Comparison of ENCODE assay signal across 9 mouse cellular contexts in genomic region chr16:92475093-92475860, GRCm38 (mm10). TPM values are rescaled to one million over a fixed set of nuclear protein-coding genes. Genes with fewer than 3 reads are reported as not detected.
DNase-seq lines count a peak whose midpoint lies in the region; ATAC-seq and TF ChIP-seq lines count a peak whose summit lies in the region.
"Had no signal": no experiment of that assay in that cellular context is flagged by ENCODE, and none has a peak within 500 bp of the region (broad histone marks: within the 10 kb centered on the region; RNA-seq: fewer than 3 reads in every experiment).

No protein-coding gene starts in this region.

- no peaks in the 10 kb centered on the region for H3K27me3 ChIP-seq in midbrain, embryonic 11.5 days (ENCODE audit: control insufficient read depth, insufficient read depth, low read length)
- peaks cover 7% of the 10 kb centered on the region; the same call in 1 of the 2 replicates for H3K27me3 ChIP-seq in midbrain, embryonic 15.5 days (replicated peaks)
- H3K27me3 ChIP-seq in embryonic facial prominence, embryonic 11.5 days (ENCODE audit: control insufficient read depth, insufficient read depth, low read length) = no peaks in the 10 kb centered on the region; the same call in none of the 2 replicates
- 0 out of 2 replicates have a peak, but pooled peaks cover 2% of the 10 kb centered on the region for H3K27me3 ChIP-seq in stomach, postnatal 0 days (ENCODE audit: control insufficient read depth, insufficient read depth, low read length)
- H3K27me3 ChIP-seq in hindbrain, embryonic 11.5 days (ENCODE audit: control insufficient read depth, insufficient read depth, low read length) = peaks cover 4% of the 10 kb centered on the region

- no peak overlapping the region for H3K27ac ChIP-seq in midbrain, embryonic 11.5 days (ENCODE audit: low read depth, low read length)
- no peak overlapping the region for H3K27ac ChIP-seq in midbrain, embryonic 15.5 days
- no peak overlapping the region for H3K27ac ChIP-seq in embryonic facial prominence, embryonic 11.5 days (replicated peaks; ENCODE audit: low read depth, low read length)
- H3K27ac ChIP-seq in stomach, postnatal 0 days (replicated peaks) = peak overlapping the region; percentile 53; the same call in 1 of the 2 replicates
- H3K27ac ChIP-seq in hindbrain, embryonic 11.5 days (ENCODE audit: low read depth, low read length) = no peak overlapping the region
- H3K27ac ChIP-seq: forebrain, embryonic 13.5 days had no signal

- 65% methylated on average over 24 of the region's 25 CpGs for WGBS in midbrain, embryonic 11.5 days
- 56% methylated on average over 25 of the region's 25 CpGs for WGBS in midbrain, embryonic 15.5 days
- 66% methylated on average over 24 of the region's 25 CpGs for WGBS in embryonic facial prominence, embryonic 11.5 days
- WGBS in stomach, postnatal 0 days = 50% methylated on average over 24 of the region's 25 CpGs
- WGBS in hindbrain, embryonic 11.5 days = 67% methylated on average over 24 of the region's 25 CpGs

- TF ChIP-seq CTCF in stomach, postnatal 0 days (IDR thresholded peaks at IDR 0.05; ENCODE audit: low read depth) = no peak

- no peak overlapping the region for H3K9ac ChIP-seq in midbrain, embryonic 11.5 days (ENCODE audit: low read length)
- H3K9ac ChIP-seq in midbrain, embryonic 15.5 days = no peak overlapping the region
- H3K9ac ChIP-seq in embryonic facial prominence, embryonic 11.5 days (replicated peaks; ENCODE audit: low read length) = no peak overlapping the region
- H3K9ac ChIP-seq in stomach, postnatal 0 days (ENCODE audit: low read length) = no peak overlapping the region
- no peak overlapping the region for H3K9ac ChIP-seq in hindbrain, embryonic 11.5 days (ENCODE audit: low read depth, low read length)
- H3K9ac ChIP-seq: forebrain, embryonic 13.5 days had no signal

- 0 out of 2 replicates have a peak, but pooled peaks have one; percentile 66 for ATAC-seq in midbrain, embryonic 11.5 days (ENCODE audit: low FRiP score)
- ATAC-seq in midbrain, embryonic 15.5 days (replicated peaks) = no peak
- ATAC-seq in embryonic facial prominence, embryonic 11.5 days (replicated peaks; ENCODE audit: insufficient number of reproducible peaks, low FRiP score, low TSS enrichment, low read depth) = 0 out of 2 replicates have a peak, but pooled peaks have one; percentile 30
- ATAC-seq in stomach, postnatal 0 days (ENCODE audit: low FRiP score, low TSS enrichment) = peak; percentile 87
- no peak for ATAC-seq in hindbrain, embryonic 11.5 days (ENCODE audit: low FRiP score)
- ATAC-seq: forebrain, embryonic 13.5 days had no signal

- no peaks in the 10 kb centered on the region for H3K36me3 ChIP-seq in midbrain, embryonic 11.5 days (ENCODE audit: control insufficient read depth, insufficient read depth, low read length)
- no peaks in the 10 kb centered on the region for H3K36me3 ChIP-seq in midbrain, embryonic 15.5 days (replicated peaks)
- no peaks in the 10 kb centered on the region for H3K36me3 ChIP-seq in embryonic facial prominence, embryonic 11.5 days (replicated peaks; ENCODE audit: control insufficient read depth, insufficient read depth, low read depth, low read length)
- no peaks in the 10 kb centered on the region for H3K36me3 ChIP-seq in stomach, postnatal 0 days (ENCODE audit: control insufficient read depth, insufficient read depth, low read length)
- no peaks in the 10 kb centered on the region for H3K36me3 ChIP-seq in hindbrain, embryonic 11.5 days (ENCODE audit: control insufficient read depth, insufficient read depth, low read length)

- no peak overlapping the region for H3K4me2 ChIP-seq in midbrain, embryonic 11.5 days
- H3K4me2 ChIP-seq in midbrain, embryonic 15.5 days = no peak overlapping the region
- H3K4me2 ChIP-seq in embryonic facial prominence, embryonic 11.5 days (ENCODE audit: low read depth, low read length) = no peak overlapping the region
- H3K4me2 ChIP-seq in stomach, postnatal 0 days (replicated peaks; ENCODE audit: low read depth) = peak overlapping the region; percentile 9; the same call in 1 of the 2 replicates
- no peak overlapping the region for H3K4me2 ChIP-seq in hindbrain, embryonic 11.5 days (replicated peaks; ENCODE audit: low read depth, low read length)
- H3K4me2 ChIP-seq: forebrain, embryonic 13.5 days had no signal

- no peak for DNase-seq in midbrain, embryonic 11.5 days (ENCODE audit: low spot score, missing footprints)
- DNase-seq in embryonic facial prominence, embryonic 11.5 days (ENCODE audit: low spot score) = no peak
- DNase-seq in liver = peak; percentile 86
- peak; percentile 89 for DNase-seq in stomach, postnatal 0 days (ENCODE audit: low spot score)
- no peak for DNase-seq in thymus, postnatal 36 days
- DNase-seq in hindbrain, embryonic 11.5 days (ENCODE audit: low spot score) = no peak
- no peak for DNase-seq in right cerebral cortex, adult 2 months (ENCODE audit: low spot score in 2 of 2)

- no peak overlapping the region for H3K4me3 ChIP-seq in midbrain, embryonic 11.5 days (ENCODE audit: low read depth, low read length)
- H3K4me3 ChIP-seq in midbrain, embryonic 15.5 days = no peak overlapping the region
- H3K4me3 ChIP-seq in embryonic facial prominence, embryonic 11.5 days (ENCODE audit: low read depth, low read length) = no peak overlapping the region
- H3K4me3 ChIP-seq in stomach, postnatal 0 days (ENCODE audit: low read depth, low read length) = no peak overlapping the region
- H3K4me3 ChIP-seq in hindbrain, embryonic 11.5 days (ENCODE audit: low read depth, low read length) = no peak overlapping the region
- H3K4me3 ChIP-seq: forebrain, embryonic 13.5 days had no signal

- no peaks in the 10 kb centered on the region for H3K9me3 ChIP-seq in midbrain, embryonic 11.5 days (ENCODE audit: control insufficient read depth, low read length)
- no peaks in the 10 kb centered on the region for H3K9me3 ChIP-seq in midbrain, embryonic 15.5 days
- no peaks in the 10 kb centered on the region for H3K9me3 ChIP-seq in embryonic facial prominence, embryonic 11.5 days (replicated peaks; ENCODE audit: control insufficient read depth, low read length)
- no peaks in the 10 kb centered on the region for H3K9me3 ChIP-seq in stomach, postnatal 0 days (ENCODE audit: control insufficient read depth, low read length)
- H3K9me3 ChIP-seq in hindbrain, embryonic 11.5 days (ENCODE audit: control insufficient read depth, low read length) = no peaks in the 10 kb centered on the region
- H3K9me3 ChIP-seq: forebrain, embryonic 13.5 days had no signal

- no peak for TF ChIP-seq EP300 in stomach, postnatal 0 days (optimal IDR thresholded peaks at IDR 0.05)

- no peaks in the 10 kb centered on the region for H3K4me1 ChIP-seq in midbrain, embryonic 11.5 days (ENCODE audit: control insufficient read depth, insufficient read depth, low read length)
- H3K4me1 ChIP-seq in midbrain, embryonic 15.5 days = 0 out of 2 replicates have a peak, but pooled peaks cover 8% of the 10 kb centered on the region
- H3K4me1 ChIP-seq in embryonic facial prominence, embryonic 11.5 days (ENCODE audit: control insufficient read depth, insufficient read depth, low read length) = no peaks in the 10 kb centered on the region
- H3K4me1 ChIP-seq in stomach, postnatal 0 days (replicated peaks; ENCODE audit: control insufficient read depth, insufficient read depth) = no peaks in the 10 kb centered on the region
- no peaks in the 10 kb centered on the region for H3K4me1 ChIP-seq in hindbrain, embryonic 11.5 days (replicated peaks; ENCODE audit: control insufficient read depth, insufficient read depth, low read length)

RNA-seq across cellular contexts. Expression of gene Rcan1, which starts 4.6 kb away (rescaled TPM):
- 38.6 and 40.7 TPM in 2 replicates for polyA plus RNA-seq in midbrain, embryonic 11.5 days (2014; fragmentation: Nextera tagmentation; extraction: Ambion mirVana)
- 82.1 and 82.9 TPM in 2 replicates for polyA plus RNA-seq in midbrain, embryonic 15.5 days (2015; fragmentation: Nextera tagmentation; extraction: Ambion mirVana)
- 36.6 and 42.0 TPM in 2 replicates for polyA plus RNA-seq in embryonic facial prominence, embryonic 11.5 days (2014; fragmentation: Nextera tagmentation; extraction: Ambion mirVana)
- 24.8 and 28.6 TPM in 2 replicates for polyA plus RNA-seq in stomach, postnatal 0 days (2015; fragmentation: Nextera tagmentation; extraction: Ambion mirVana)
- polyA plus RNA-seq in hindbrain, embryonic 11.5 days (2014; fragmentation: Nextera tagmentation; extraction: Ambion mirVana) = 39.3 and 45.3 TPM in 2 replicates

RNA-seq across cellular contexts. Expression of gene Clic6, which starts 10.3 kb away (rescaled TPM):
- 0.47 and 0.72 TPM in 2 replicates for polyA plus RNA-seq in midbrain, embryonic 11.5 days (2014; fragmentation: Nextera tagmentation; extraction: Ambion mirVana)
- polyA plus RNA-seq in midbrain, embryonic 15.5 days (2015; fragmentation: Nextera tagmentation; extraction: Ambion mirVana) = 3.2 and 3.7 TPM in 2 replicates
- polyA plus RNA-seq in embryonic facial prominence, embryonic 11.5 days (2014; fragmentation: Nextera tagmentation; extraction: Ambion mirVana) = 1.2 and 1.9 TPM in 2 replicates
- polyA plus RNA-seq in stomach, postnatal 0 days (2015; fragmentation: Nextera tagmentation; extraction: Ambion mirVana) = 38.5 and 48.4 TPM in 2 replicates
- 3.4 and 4.8 TPM in 2 replicates for polyA plus RNA-seq in hindbrain, embryonic 11.5 days (2014; fragmentation: Nextera tagmentation; extraction: Ambion mirVana)

Comparison
In these comparisons a context has a peak if more than half of its experiments do, and no peak if none do; other contexts are left out.
1. ATAC-seq: peak in midbrain, embryonic 11.5 days (single experiment), embryonic facial prominence, embryonic 11.5 days (single experiment) and stomach, postnatal 0 days (single experiment); none in midbrain, embryonic 15.5 days (single experiment) and hindbrain, embryonic 11.5 days (single experiment).
2. DNase-seq: peak in liver (single experiment) and stomach, postnatal 0 days (single experiment); none in midbrain, embryonic 11.5 days (single experiment), embryonic facial prominence, embryonic 11.5 days (single experiment), thymus, postnatal 36 days (0 of 2), hindbrain, embryonic 11.5 days (single experiment) and right cerebral cortex, adult 2 months (0 of 2).